Mouse (Mus musculus) midbrain, embryonic 12.5 days (tissue): ENCODE measurements around the gene Bphl. TPM values are rescaled to one million over a fixed set of nuclear protein-coding genes. Genes with fewer than 3 reads are reported as not detected.

ENCODE experiments used
- ATAC-seq: fragments of 200-750 bp; cut with Nextera tagmentation; 2 replicates; pipeline ENCODE4 v1.8.0; 2017; ENCODE audit warnings: low read depth, moderate TSS enrichment, moderate library complexity; ENCODE audit not compliant: low FRiP score
- H3K27ac ChIP-seq: fragments of 300-500 bp; sonication (generic); replicated peaks from 2 replicates; pipeline ENCODE4 v1.5.1; 2016; ENCODE audit warnings: mild to moderate bottlenecking
- H3K27me3 ChIP-seq: fragments of 300-500 bp; sonication (generic); 2 replicates; pipeline ENCODE4 v1.6.1; 2016; ENCODE audit warnings: mild to moderate bottlenecking
- H3K36me3 ChIP-seq: fragments of 300-500 bp; sonication (generic); 2 replicates; pipeline ENCODE4 v1.6.1; 2016
- H3K4me1 ChIP-seq: fragments of 300-500 bp; sonication (generic); 2 replicates; pipeline ENCODE4 v1.6.1; 2016
- H3K4me2 ChIP-seq: fragments of 300-500 bp; sonication (generic); replicated peaks from 2 replicates; pipeline ENCODE4 v1.6.1; 2016; ENCODE audit warnings: mild to moderate bottlenecking, moderate library complexity
- H3K4me3 ChIP-seq: fragments of 300-500 bp; sonication (generic); 2 replicates; pipeline ENCODE4 v1.5.1; 2016; ENCODE audit warnings: mild to moderate bottlenecking
- H3K9ac ChIP-seq: fragments of 300-500 bp; sonication (generic); replicated peaks from 2 replicates; pipeline ENCODE4 v1.6.1; 2016; ENCODE audit warnings: mild to moderate bottlenecking, moderate library complexity
- H3K9me3 ChIP-seq: fragments of 300-500 bp; sonication (generic); 2 replicates; pipeline ENCODE4 v1.6.1; 2016; ENCODE audit warnings: mild to moderate bottlenecking
- WGBS: fragments of 180-500 bp; shearing (Covaris S2); methylation state at CpG from one replicate; pipeline ENCODE4 v1.1.7; 2016; 5-methylcytosine and 5-hydroxymethylcytosine counted together
- polyA plus RNA-seq: library from polyadenylated mRNA; unstranded; fragments of >200 nt; fragmentation: Nextera tagmentation; extraction: Ambion mirVana; gene quantifications from 2 replicates; pipeline ENCODE4 v1.2.1, GENCODE M21; 2016

Bphl gene
- polyA plus RNA-seq, 1 experiment from 2014 or later: 31.9 TPM

GRCm38 (mm10) chr13:34100733-34101132, 63.3 kb downstream of the Bphl start:
- WGBS: 82% methylated on average over 3 of the region's 3 CpGs
- peaks cover 15% of the 10 kb centered on the region for H3K4me1 ChIP-seq

DNA sequence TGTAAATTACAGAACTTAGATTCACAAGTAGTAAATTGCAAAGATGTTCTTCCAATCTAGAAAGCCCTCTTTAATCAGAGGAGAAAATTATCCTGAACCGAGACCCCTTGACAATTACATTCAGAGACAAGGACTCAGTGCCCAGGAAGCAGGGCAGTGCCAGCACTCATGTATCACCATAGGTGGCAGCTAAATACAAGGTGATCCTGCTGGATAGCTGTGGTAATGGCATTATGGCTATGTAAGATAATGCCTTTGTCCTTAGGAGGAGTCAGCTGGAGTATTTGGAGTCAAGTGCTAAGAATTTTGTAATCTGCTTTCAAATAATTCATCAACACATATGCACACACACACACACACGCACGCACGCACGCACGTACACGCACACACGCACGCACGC, 63.9 kb downstream of the Bphl start:
- no peaks in the 10 kb centered on the region for H3K36me3 ChIP-seq
- no peak for ATAC-seq
- H3K27me3 ChIP-seq: no peaks in the 10 kb centered on the region
- no peak overlapping the region for H3K27ac ChIP-seq
- peaks cover 10% of the 10 kb centered on the region for H3K4me1 ChIP-seq
- no peak overlapping the region for H3K9ac ChIP-seq
- H3K4me2 ChIP-seq: no peak overlapping the region
- H3K9me3 ChIP-seq: no peaks in the 10 kb centered on the region
- 95% methylated on average over 10 of the region's 10 CpGs for WGBS
- no peak overlapping the region for H3K4me3 ChIP-seq

More at GRCm38 (mm10) chr13:34100733-34101132, 63.3 kb downstream of the Bphl start:
- no peak for ATAC-seq
- no peaks in the 10 kb centered on the region for H3K36me3 ChIP-seq
- no peak overlapping the region for H3K27ac ChIP-seq
- H3K4me2 ChIP-seq: no peak overlapping the region
- no peak overlapping the region for H3K4me3 ChIP-seq
- H3K9me3 ChIP-seq: no peaks in the 10 kb centered on the region
- no peaks in the 10 kb centered on the region for H3K27me3 ChIP-seq
- no peak overlapping the region for H3K9ac ChIP-seq

- Histone ChIP-seq H3K4me3 (no peak overlapping the region), H3K27ac (no peak overlapping the region), H3K4me2 (no peak overlapping the region), H3K9me3 (no peaks in the 10 kb centered on the region), H3K36me3 (no peaks in the 10 kb centered on the region), H3K27me3 (no peaks in the 10 kb centered on the region), H3K9ac (no peak overlapping the region), H3K4me1 (peaks cover 3% of the 10 kb centered on the region; the same call in 1 of the 2 replicates)
- ATAC-seq: no peak
- WGBS: 86% methylated on average over 9 of the region's 9 CpGs
These were observed 64.5 kb downstream of the Bphl start for GRCm38 (mm10) chr13:34101908-34102307.

DNA sequence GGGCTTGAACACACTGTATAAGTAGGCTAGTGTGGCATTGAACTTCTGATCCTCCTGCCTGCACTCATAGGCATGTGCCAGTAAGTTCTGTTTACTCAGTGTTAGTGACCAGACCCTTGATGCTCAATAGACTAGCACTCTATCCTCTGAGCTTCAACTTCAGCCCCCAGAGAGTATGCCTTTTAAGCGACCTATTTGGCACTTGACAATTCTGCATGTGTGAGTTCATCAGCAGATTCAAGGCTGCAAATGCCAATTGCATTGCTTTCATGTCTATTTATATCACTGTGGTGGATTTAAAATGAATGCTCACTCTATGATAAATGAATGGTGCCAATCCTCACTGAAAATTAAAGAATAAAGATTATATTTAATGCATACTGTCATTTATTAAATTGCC, 68.0 kb downstream of the Bphl start:
- H3K9ac ChIP-seq: no peak overlapping the region
- 72% methylated on average over 1 of the region's 1 CpGs for WGBS
- no peak overlapping the region for H3K4me2 ChIP-seq
- no peak overlapping the region for H3K27ac ChIP-seq
- no peaks in the 10 kb centered on the region for H3K27me3 ChIP-seq
- H3K36me3 ChIP-seq: no peaks in the 10 kb centered on the region
- no peak for ATAC-seq
- H3K4me3 ChIP-seq: no peak overlapping the region
- H3K9me3 ChIP-seq: no peaks in the 10 kb centered on the region
- H3K4me1 ChIP-seq: peaks cover 8% of the 10 kb centered on the region; the same call in 1 of the 2 replicates

DNA sequence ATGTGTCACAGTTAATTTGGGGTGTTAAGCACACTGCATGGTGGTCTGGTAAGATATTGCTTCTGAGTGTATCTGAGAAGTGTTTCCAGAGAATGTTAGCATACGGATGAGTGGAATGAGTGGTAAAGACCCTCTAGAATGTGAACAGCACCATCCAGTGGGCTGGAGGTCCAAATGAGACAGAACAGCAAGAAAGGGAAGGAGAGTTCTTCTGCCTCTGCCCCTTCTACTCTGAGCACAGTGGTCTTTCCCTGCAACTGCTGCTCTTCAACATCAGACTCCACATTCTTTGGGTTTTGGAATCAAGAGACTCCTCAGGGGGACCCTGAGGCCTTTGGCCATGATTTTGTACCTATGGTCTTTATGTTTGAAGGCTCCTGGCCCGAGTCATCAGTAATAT, 68.9 kb downstream of the Bphl start:
- no peaks in the 10 kb centered on the region for H3K36me3 ChIP-seq
- no peak for ATAC-seq
- H3K27me3 ChIP-seq: no peaks in the 10 kb centered on the region
- H3K4me2 ChIP-seq: no peak overlapping the region
- 78% methylated on average over 2 of the region's 2 CpGs for WGBS
- H3K27ac ChIP-seq: no peak overlapping the region
- H3K4me1 ChIP-seq: peaks cover 8% of the 10 kb centered on the region; the same call in 1 of the 2 replicates
- H3K9me3 ChIP-seq: no peaks in the 10 kb centered on the region
- H3K9ac ChIP-seq: no peak overlapping the region
- no peak overlapping the region for H3K4me3 ChIP-seq

GRCm38 (mm10) chr13:34106999-34107398, 69.6 kb downstream of the Bphl start:
- no peak for ATAC-seq
- 87% methylated on average over 1 of the region's 1 CpGs for WGBS
- H3K4me2 ChIP-seq: no peak overlapping the region
- no peaks in the 10 kb centered on the region for H3K9me3 ChIP-seq
- H3K9ac ChIP-seq: no peak overlapping the region
- H3K4me1 ChIP-seq: peaks cover 8% of the 10 kb centered on the region; the same call in 1 of the 2 replicates
- no peak overlapping the region for H3K4me3 ChIP-seq
- no peaks in the 10 kb centered on the region for H3K36me3 ChIP-seq
- no peaks in the 10 kb centered on the region for H3K27me3 ChIP-seq
- H3K27ac ChIP-seq: no peak overlapping the region

GRCm38 (mm10) chr13:34109035-34109676, 71.8 kb downstream of the Bphl start:
- Histone ChIP-seq H3K9ac (no peak overlapping the region), H3K9me3 (no peaks in the 10 kb centered on the region), H3K27me3 (no peaks in the 10 kb centered on the region), H3K4me3 (no peak overlapping the region), H3K4me2 (no peak overlapping the region), H3K36me3 (no peaks in the 10 kb centered on the region), H3K4me1 (peaks cover 8% of the 10 kb centered on the region; the same call in 1 of the 2 replicates), H3K27ac (no peak overlapping the region)
- 66% methylated on average over 4 of the region's 4 CpGs for WGBS
- no peak for ATAC-seq

- H3K36me3 ChIP-seq: no peaks in the 10 kb centered on the region
- no peak for ATAC-seq
- H3K27me3 ChIP-seq: no peaks in the 10 kb centered on the region
- H3K9ac ChIP-seq: no peak overlapping the region
- WGBS: 12% methylated on average over 4 of the region's 4 CpGs
- no peaks in the 10 kb centered on the region for H3K9me3 ChIP-seq
- H3K4me1 ChIP-seq: peaks cover 8% of the 10 kb centered on the region; the same call in 1 of the 2 replicates
- H3K27ac ChIP-seq: no peak overlapping the region
- H3K4me2 ChIP-seq: no peak overlapping the region
- H3K4me3 ChIP-seq: no peak overlapping the region
These were observed 72.3 kb downstream of the Bphl start for GRCm38 (mm10) chr13:34109677-34110058.

- H3K36me3 ChIP-seq: no peaks in the 10 kb centered on the region
- no peak for ATAC-seq
- H3K27ac ChIP-seq: no peak overlapping the region
- H3K9me3 ChIP-seq: no peaks in the 10 kb centered on the region
- no peaks in the 10 kb centered on the region for H3K27me3 ChIP-seq
- WGBS: 64% methylated on average over 5 of the region's 5 CpGs
- no peak overlapping the region for H3K9ac ChIP-seq
- H3K4me2 ChIP-seq: no peak overlapping the region
- no peak overlapping the region for H3K4me3 ChIP-seq
- peaks cover 8% of the 10 kb centered on the region; the same call in 1 of the 2 replicates for H3K4me1 ChIP-seq
These were observed 73.6 kb downstream of the Bphl start for GRCm38 (mm10) chr13:34111019-34111418.

DNA sequence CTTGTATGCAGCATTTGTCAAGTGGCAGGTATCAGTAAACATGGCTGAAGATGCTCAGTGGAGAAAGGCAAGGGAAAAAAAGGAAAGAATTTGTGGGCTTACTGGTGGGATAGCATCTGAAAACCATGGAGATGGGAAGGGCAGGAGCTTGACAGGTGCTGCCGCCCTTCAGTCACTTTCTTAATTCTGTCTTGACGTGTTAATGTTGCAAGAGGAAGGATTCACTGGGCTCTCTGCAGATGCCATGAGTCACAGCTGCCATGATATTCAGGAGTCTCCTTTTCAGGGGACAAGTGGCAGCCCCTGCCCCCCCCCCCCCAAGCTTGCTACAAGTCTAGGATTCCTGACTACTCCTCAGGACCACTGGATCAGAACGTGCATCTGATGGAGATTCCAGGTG, 74.5 kb downstream of the Bphl start:
- Histone ChIP-seq H3K4me1 (peaks cover 8% of the 10 kb centered on the region; the same call in 1 of the 2 replicates), H3K9ac (no peak overlapping the region), H3K9me3 (no peaks in the 10 kb centered on the region), H3K36me3 (no peaks in the 10 kb centered on the region), H3K4me2 (no peak overlapping the region), H3K27ac (no peak overlapping the region), H3K27me3 (no peaks in the 10 kb centered on the region), H3K4me3 (no peak overlapping the region)
- WGBS: 90% methylated on average over 3 of the region's 3 CpGs
- no peak for ATAC-seq

GRCm38 (mm10) chr13:34112369-34113081, 75.1 kb downstream of the Bphl start:
- Histone ChIP-seq H3K27me3 (no peaks in the 10 kb centered on the region), H3K9me3 (no peaks in the 10 kb centered on the region), H3K4me3 (no peak overlapping the region), H3K4me2 (no peak overlapping the region), H3K27ac (no peak overlapping the region), H3K36me3 (no peaks in the 10 kb centered on the region), H3K9ac (no peak overlapping the region), H3K4me1 (peaks cover 8% of the 10 kb centered on the region; the same call in 1 of the 2 replicates)
- WGBS: 90% methylated on average over 5 of the region's 5 CpGs
- ATAC-seq: no peak

GRCm38 (mm10) chr13:34113086-34113485, 75.7 kb downstream of the Bphl start:
- no peaks in the 10 kb centered on the region for H3K9me3 ChIP-seq
- H3K4me1 ChIP-seq: peaks cover 8% of the 10 kb centered on the region; the same call in 1 of the 2 replicates
- H3K27ac ChIP-seq: no peak overlapping the region
- no peak overlapping the region for H3K9ac ChIP-seq
- H3K4me2 ChIP-seq: no peak overlapping the region
- ATAC-seq: no peak
- no peak overlapping the region for H3K4me3 ChIP-seq
- H3K27me3 ChIP-seq: no peaks in the 10 kb centered on the region
- no peaks in the 10 kb centered on the region for H3K36me3 ChIP-seq
- 85% methylated on average over 3 of the region's 3 CpGs for WGBS
